Mouse (Mus musculus): ENCODE measurements around the gene Tiam1. TPM values are rescaled to one million over a fixed set of nuclear protein-coding genes. Genes with fewer than 3 reads are reported as not detected.

Tiam1 gene
- total and polyA plus RNA-seq, 3 experiments = 1.8 to 5.3 (median 2.9) TPM

DNA sequence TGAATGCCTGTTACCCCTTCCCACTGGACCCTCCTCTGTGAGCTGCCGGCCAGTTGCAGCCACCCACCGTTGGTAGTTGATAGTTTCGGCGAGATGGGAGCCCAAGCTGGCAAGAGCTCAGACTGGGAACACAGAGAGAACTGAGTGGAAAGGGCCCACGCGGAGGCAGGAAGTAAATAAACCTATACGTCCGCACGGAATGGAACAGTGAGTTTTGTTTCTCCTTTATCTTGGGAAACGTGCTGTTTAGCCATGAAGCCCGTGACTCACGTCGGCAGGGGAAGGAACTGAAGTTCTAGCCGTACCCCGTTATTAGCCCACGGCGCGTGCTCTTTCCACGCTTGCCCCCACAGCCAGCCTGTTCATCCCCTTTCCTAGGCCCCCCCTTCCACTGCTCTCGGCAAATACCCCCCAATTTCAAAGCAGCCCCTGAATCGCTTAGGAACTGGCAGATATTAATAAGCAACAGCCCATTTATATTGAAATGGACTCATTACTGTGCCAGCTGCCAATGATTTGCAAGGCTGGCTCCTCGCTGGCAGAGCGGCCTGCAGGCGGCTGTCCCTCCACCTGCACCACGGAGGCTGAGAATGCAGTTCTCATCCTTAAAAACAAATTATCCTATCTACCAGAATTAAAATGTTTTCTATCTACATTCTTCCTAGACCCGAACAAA lies 234.0 kb downstream of the Tiam1 start:
- ATAC-seq (ENCODE audit: extremely low read depth, insufficient number of reproducible peaks, low FRiP score, poor library complexity, severe bottlenecking) (no peak), DNase-seq (ENCODE audit: low spot score) (no peak)
- TF ChIP-seq POLR2AphosphoS5 (IDR thresholded peaks at IDR 0.05; ENCODE audit: insufficient replicate concordance, low read depth, low read length) = no peak
- TF ChIP-seq TAL1 (conservative IDR thresholded peaks at IDR 0.05; ENCODE audit: low read depth, low read length) = no peak
- no peak for TF ChIP-seq GATA2 (IDR thresholded peaks at IDR 0.05; ENCODE audit: borderline replicate concordance, low read depth, low read length)
- no peak for TF ChIP-seq GATA1 (IDR thresholded peaks at IDR 0.05; ENCODE audit: borderline replicate concordance, low read length)
- no peak for TF ChIP-seq CTCF (IDR thresholded peaks at IDR 0.05; ENCODE audit: low read depth, low read length)
- H3K4me1 ChIP-seq (ENCODE audit: insufficient read depth, low read depth, low read length) = no peaks in the 10 kb centered on the region
- H3K27me3 ChIP-seq (ENCODE audit: insufficient read depth, low read length) = no peaks in the 10 kb centered on the region
- no peaks in the 10 kb centered on the region for H3K36me3 ChIP-seq (replicated peaks)
- H3K9me3 ChIP-seq (replicated peaks) = peaks cover 40% of the 10 kb centered on the region
- H3K4me3 ChIP-seq (ENCODE audit: low read depth, low read length) = no peak overlapping the region

DNA sequence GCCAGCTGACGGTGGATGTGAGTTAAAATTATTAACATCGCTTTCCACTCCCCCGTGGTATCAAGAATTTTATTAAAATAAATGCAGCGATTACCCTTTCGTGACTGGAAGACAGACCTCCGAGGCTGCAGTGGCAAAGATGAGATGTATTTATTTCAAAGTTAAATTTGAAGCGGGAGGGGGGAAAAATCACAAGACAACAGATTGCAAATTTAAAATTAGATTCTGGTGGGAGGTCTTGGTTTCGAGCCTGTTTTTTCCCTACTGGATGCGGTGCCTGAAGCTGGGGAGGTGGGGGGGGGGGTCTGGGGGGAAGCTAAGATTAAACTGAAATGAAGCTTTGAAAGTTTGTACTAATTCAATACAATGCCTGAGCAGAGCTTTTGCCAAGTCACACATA lies 235.9 kb downstream of the Tiam1 start:
- H3K4me3 ChIP-seq (ENCODE audit: low read depth, low read length) = no peak overlapping the region
- TF ChIP-seq CTCF (IDR thresholded peaks at IDR 0.05; ENCODE audit: low read depth, low read length) = no peak
- TF ChIP-seq POLR2AphosphoS5 (IDR thresholded peaks at IDR 0.05; ENCODE audit: insufficient replicate concordance, low read depth, low read length) = no peak
- TF ChIP-seq TAL1 (conservative IDR thresholded peaks at IDR 0.05; ENCODE audit: low read depth, low read length) = no peak
- no peak for TF ChIP-seq GATA2 (IDR thresholded peaks at IDR 0.05; ENCODE audit: borderline replicate concordance, low read depth, low read length)
- TF ChIP-seq GATA1 (IDR thresholded peaks at IDR 0.05; ENCODE audit: borderline replicate concordance, low read length) = no peak
- no peaks in the 10 kb centered on the region for H3K4me1 ChIP-seq (ENCODE audit: insufficient read depth, low read depth, low read length)
- no peaks in the 10 kb centered on the region for H3K36me3 ChIP-seq (replicated peaks)
- ATAC-seq (ENCODE audit: extremely low read depth, insufficient number of reproducible peaks, low FRiP score, poor library complexity, severe bottlenecking) = no peak
- peaks cover 42% of the 10 kb centered on the region for H3K9me3 ChIP-seq (replicated peaks)
- H3K27me3 ChIP-seq (ENCODE audit: insufficient read depth, low read length) = no peaks in the 10 kb centered on the region
- DNase-seq (ENCODE audit: low spot score) = no peak

DNA sequence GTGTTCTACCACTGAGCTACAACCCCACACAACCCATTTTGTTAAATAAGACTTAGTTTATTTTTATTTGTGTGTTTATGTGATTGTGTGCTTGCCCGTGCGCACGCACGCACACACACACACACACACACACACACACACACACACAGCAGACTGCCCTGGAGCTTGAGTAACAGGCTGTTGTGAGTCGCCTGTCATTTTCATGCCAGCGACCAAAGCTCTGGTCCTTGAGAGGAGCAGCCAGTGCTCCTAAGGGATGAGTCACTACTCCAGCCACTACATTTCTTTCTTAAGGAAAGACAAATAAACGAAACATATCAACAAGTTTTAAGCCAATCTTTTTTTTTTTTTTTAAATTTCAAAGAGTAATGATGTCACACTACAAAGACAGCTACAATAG lies 236.7 kb downstream of the Tiam1 start:
- peaks cover 42% of the 10 kb centered on the region for H3K9me3 ChIP-seq (replicated peaks)
- no peaks in the 10 kb centered on the region for H3K36me3 ChIP-seq (replicated peaks)
- no peaks in the 10 kb centered on the region for H3K4me1 ChIP-seq (ENCODE audit: insufficient read depth, low read depth, low read length)
- DNase-seq (ENCODE audit: low spot score) = no peak
- TF ChIP-seq CTCF (IDR thresholded peaks at IDR 0.05; ENCODE audit: low read depth, low read length) (no peak), GATA2 (IDR thresholded peaks at IDR 0.05; ENCODE audit: borderline replicate concordance, low read depth, low read length) (no peak), GATA1 (IDR thresholded peaks at IDR 0.05; ENCODE audit: borderline replicate concordance, low read length) (no peak), TAL1 (conservative IDR thresholded peaks at IDR 0.05; ENCODE audit: low read depth, low read length) (no peak), POLR2AphosphoS5 (IDR thresholded peaks at IDR 0.05; ENCODE audit: insufficient replicate concordance, low read depth, low read length) (no peak)
- ATAC-seq (ENCODE audit: extremely low read depth, insufficient number of reproducible peaks, low FRiP score, poor library complexity, severe bottlenecking) = no peak
- H3K27me3 ChIP-seq (ENCODE audit: insufficient read depth, low read length) = no peaks in the 10 kb centered on the region
- H3K4me3 ChIP-seq (ENCODE audit: low read depth, low read length) = no peak overlapping the region

DNA sequence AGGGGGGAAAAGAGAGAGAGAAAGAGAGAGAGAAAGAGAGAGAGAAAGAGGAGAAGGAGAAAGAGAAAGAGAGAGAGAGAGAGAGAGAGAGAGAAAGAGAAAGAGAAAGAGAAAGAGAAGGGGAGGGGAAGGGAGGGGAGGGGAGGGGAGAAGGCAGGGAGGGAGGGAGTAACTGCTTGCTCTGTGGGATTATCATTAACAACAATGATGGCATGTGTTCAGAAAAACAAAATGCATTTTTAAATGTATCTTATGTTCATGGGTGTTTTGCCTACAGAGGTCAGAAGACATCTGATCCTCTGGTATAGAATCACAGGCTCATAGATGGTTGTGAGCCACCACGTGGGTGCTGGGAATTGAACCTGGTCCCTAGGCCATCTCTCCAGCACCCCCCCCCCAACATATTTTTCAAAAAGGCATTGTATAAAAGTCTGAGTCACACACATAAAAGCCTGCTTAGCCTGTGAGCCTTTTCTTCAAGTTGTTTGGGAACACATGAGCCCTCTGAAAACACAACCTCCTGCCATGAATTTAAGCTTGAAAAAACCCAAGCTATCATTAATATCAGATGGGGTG lies 237.8 kb downstream of the Tiam1 start:
- H3K4me3 ChIP-seq (ENCODE audit: low read depth, low read length) = no peak overlapping the region
- H3K27me3 ChIP-seq (ENCODE audit: insufficient read depth, low read length) = no peaks in the 10 kb centered on the region
- H3K36me3 ChIP-seq (replicated peaks) = no peaks in the 10 kb centered on the region
- H3K4me1 ChIP-seq (ENCODE audit: insufficient read depth, low read depth, low read length) = no peaks in the 10 kb centered on the region
- TF ChIP-seq TAL1 (conservative IDR thresholded peaks at IDR 0.05; ENCODE audit: low read depth, low read length) = no peak
- TF ChIP-seq CTCF (IDR thresholded peaks at IDR 0.05; ENCODE audit: low read depth, low read length) = no peak
- TF ChIP-seq GATA1 (IDR thresholded peaks at IDR 0.05; ENCODE audit: borderline replicate concordance, low read length) = no peak
- no peak for TF ChIP-seq GATA2 (IDR thresholded peaks at IDR 0.05; ENCODE audit: borderline replicate concordance, low read depth, low read length)
- no peak for TF ChIP-seq POLR2AphosphoS5 (IDR thresholded peaks at IDR 0.05; ENCODE audit: insufficient replicate concordance, low read depth, low read length)
- no peak for ATAC-seq (ENCODE audit: extremely low read depth, insufficient number of reproducible peaks, low FRiP score, poor library complexity, severe bottlenecking)
- peaks cover 39% of the 10 kb centered on the region for H3K9me3 ChIP-seq (replicated peaks)
- DNase-seq (ENCODE audit: low spot score) = no peak

DNA sequence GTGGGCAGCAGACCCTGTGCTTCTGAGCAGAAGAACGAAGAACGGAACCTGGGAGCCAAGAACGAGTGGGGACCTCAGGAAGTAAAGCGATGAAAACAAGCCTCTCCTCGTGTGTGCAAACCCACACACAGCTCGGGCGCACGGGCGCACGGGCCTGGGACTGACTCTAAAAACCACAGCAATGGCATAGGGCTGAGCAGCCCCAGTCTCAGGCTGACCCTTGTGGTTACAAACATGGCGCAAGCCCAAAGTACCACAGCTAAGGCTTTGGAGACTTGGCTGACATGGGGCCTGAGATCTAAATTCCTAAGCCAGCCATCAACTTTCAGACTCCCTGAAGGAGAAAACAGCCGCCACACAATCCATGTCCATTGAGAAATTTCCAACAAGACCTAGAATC lies 239.4 kb downstream of the Tiam1 start:
- H3K4me1 ChIP-seq (ENCODE audit: insufficient read depth, low read depth, low read length) = no peaks in the 10 kb centered on the region
- DNase-seq (ENCODE audit: low spot score) (no peak), ATAC-seq (ENCODE audit: extremely low read depth, insufficient number of reproducible peaks, low FRiP score, poor library complexity, severe bottlenecking) (no peak)
- no peaks in the 10 kb centered on the region for H3K36me3 ChIP-seq (replicated peaks)
- no peak overlapping the region for H3K4me3 ChIP-seq (ENCODE audit: low read depth, low read length)
- TF ChIP-seq GATA1 (IDR thresholded peaks at IDR 0.05; ENCODE audit: borderline replicate concordance, low read length) = no peak
- no peak for TF ChIP-seq TAL1 (conservative IDR thresholded peaks at IDR 0.05; ENCODE audit: low read depth, low read length)
- TF ChIP-seq CTCF (IDR thresholded peaks at IDR 0.05; ENCODE audit: low read depth, low read length) = no peak
- no peaks in the 10 kb centered on the region for H3K27me3 ChIP-seq (ENCODE audit: insufficient read depth, low read length)
- peaks cover 36% of the 10 kb centered on the region for H3K9me3 ChIP-seq (replicated peaks)

DNA sequence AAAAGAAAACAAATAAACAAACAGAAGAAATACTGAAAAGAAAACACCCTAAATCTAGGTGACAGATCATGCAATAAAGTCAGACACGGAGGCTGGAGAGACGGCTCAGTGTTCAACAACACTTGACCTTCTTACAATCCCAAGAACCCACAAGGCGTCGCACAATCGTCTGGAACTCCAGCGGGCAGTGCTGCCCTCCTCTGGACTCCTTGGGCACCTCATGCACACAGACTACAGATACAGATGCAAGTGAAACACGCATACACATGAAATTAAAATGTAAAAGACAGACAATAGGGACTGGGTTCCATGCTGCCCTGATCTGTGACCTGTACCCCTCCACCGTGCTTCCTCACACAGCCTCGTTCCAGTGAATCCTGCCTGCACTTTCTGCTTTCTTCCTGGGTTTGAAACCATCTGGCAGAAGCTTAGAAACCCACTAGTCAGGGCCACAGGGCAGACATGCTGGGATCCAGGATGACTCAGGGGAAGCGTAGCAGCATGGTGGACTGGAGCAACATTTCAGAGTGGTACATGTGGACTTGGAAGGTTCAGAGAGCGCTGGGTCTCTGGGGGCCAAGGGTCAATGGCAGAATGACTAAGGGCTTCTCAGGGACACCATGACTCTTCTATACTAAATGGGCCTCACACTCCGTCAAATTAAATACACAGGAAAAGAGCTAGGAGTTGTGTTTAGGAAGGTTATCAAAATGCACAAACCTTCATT lies 240.8 kb downstream of the Tiam1 start:
- Histone ChIP-seq H3K36me3 (replicated peaks) (peaks cover 2% of the 10 kb centered on the region), H3K27me3 (ENCODE audit: insufficient read depth, low read length) (no peaks in the 10 kb centered on the region), H3K9me3 (replicated peaks) (peaks cover 39% of the 10 kb centered on the region), H3K4me1 (ENCODE audit: insufficient read depth, low read depth, low read length) (no peaks in the 10 kb centered on the region), H3K4me3 (ENCODE audit: low read depth, low read length) (no peak overlapping the region)
- ATAC-seq (ENCODE audit: extremely low read depth, insufficient number of reproducible peaks, low FRiP score, poor library complexity, severe bottlenecking) (no peak), DNase-seq (ENCODE audit: low spot score) (no peak)
- TF ChIP-seq GATA1 (IDR thresholded peaks at IDR 0.05; ENCODE audit: borderline replicate concordance, low read length) (no peak), TAL1 (conservative IDR thresholded peaks at IDR 0.05; ENCODE audit: low read depth, low read length) (no peak), CTCF (IDR thresholded peaks at IDR 0.05; ENCODE audit: low read depth, low read length) (no peak), POLR2AphosphoS5 (IDR thresholded peaks at IDR 0.05; ENCODE audit: insufficient replicate concordance, low read depth, low read length) (no peak), GATA2 (IDR thresholded peaks at IDR 0.05; ENCODE audit: borderline replicate concordance, low read depth, low read length) (no peak)
